Comparison of ENCODE assay signal across 11 mouse cellular contexts in genomic region chr4:57772851-57773510, GRCm38 (mm10). TPM values are rescaled to one million over a fixed set of nuclear protein-coding genes. Genes with fewer than 3 reads are reported as not detected.
A peak's percentile ranks its signal among the peaks of the same experiment; 100 is the strongest.
DNase-seq lines count a peak whose midpoint lies in the region; ATAC-seq and TF ChIP-seq lines count a peak whose summit lies in the region.
"Had no signal": no experiment of that assay in that cellular context is flagged by ENCODE, and none has a peak within 500 bp of the region (broad histone marks: within the 10 kb centered on the region; RNA-seq: fewer than 3 reads in every experiment).

No protein-coding gene starts in this region.

- dilution Hi-C loops in CH12.LX (cut with MboI; ENCODE audit: extremely low pct_ligation_motif_present, extremely low pct_unique_long_range_greater_than_20kb, low sequenced_read_pairs) = no loop called here

- TF ChIP-seq POLR2A in CH12.LX (IDR thresholded peaks at IDR 0.05; ENCODE audit: low read depth, low read length) (no peak), ES-Bruce4 (IDR thresholded peaks at IDR 0.05; ENCODE audit: insufficient read depth, low read length) (no peak)

- TF ChIP-seq EP300 in CH12.LX (IDR thresholded peaks at IDR 0.05; ENCODE audit: low read length) (no peak), ES-Bruce4 (IDR thresholded peaks at IDR 0.05; ENCODE audit: insufficient read depth, low read depth, low read length) (no peak)

- in situ Hi-C loops in CH12.LX (cut with MboI; ENCODE audit: low pct_ligation_motif_present, low pct_unique_long_range_greater_than_20kb, low sequenced_read_pairs) = no loop called here

- H3K9ac ChIP-seq in CH12.LX (ENCODE audit: insufficient read depth, low read depth) = no peak overlapping the region
- H3K9ac ChIP-seq in ES-Bruce4 (ENCODE audit: low read depth, poor library complexity, severe bottlenecking) = peak overlapping the region; percentile 68
- peak overlapping the region; percentile 40; the same call in 1 of the 2 replicates for H3K9ac ChIP-seq in heart, embryonic 12.5 days
- H3K9ac ChIP-seq in liver, embryonic 11.5 days (ENCODE audit: low read depth, low read length) = no peak overlapping the region
- H3K9ac ChIP-seq in forebrain, embryonic 14.5 days (ENCODE audit: low read length) = no peak overlapping the region

- H3K36me3 ChIP-seq in CH12.LX (replicated peaks in 1 of 2; ENCODE audit: control insufficient read depth in 1 of 2, insufficient read depth in 1 of 2, low read length in 1 of 2) = no peaks in the 10 kb centered on the region
- H3K36me3 ChIP-seq in ES-Bruce4 (ENCODE audit: control insufficient read depth, insufficient read depth, low read length, poor library complexity, severe bottlenecking) = no peaks in the 10 kb centered on the region
- H3K36me3 ChIP-seq in heart, embryonic 12.5 days = no peaks in the 10 kb centered on the region
- no peaks in the 10 kb centered on the region for H3K36me3 ChIP-seq in liver, embryonic 11.5 days (ENCODE audit: control insufficient read depth, insufficient read depth, low read length)
- no peaks in the 10 kb centered on the region for H3K36me3 ChIP-seq in forebrain, embryonic 14.5 days (ENCODE audit: control insufficient read depth, insufficient read depth, low read length)

- WGBS in heart, embryonic 12.5 days = 5% methylated on average over 11 of the region's 11 CpGs
- 20% methylated on average over 11 of the region's 11 CpGs for WGBS in liver, embryonic 11.5 days
- WGBS in forebrain, embryonic 14.5 days = 64% methylated on average over 11 of the region's 11 CpGs

- no peak for TF ChIP-seq CTCF in CH12.LX (conservative IDR thresholded peaks at IDR 0.05 in 1 of 2, IDR thresholded peaks at IDR 0.05 in 1 of 2; ENCODE audit: low read depth in 2 of 2, low read length in 2 of 2)
- no peak for TF ChIP-seq CTCF in ES-Bruce4 (IDR thresholded peaks at IDR 0.05; ENCODE audit: low read depth, low read length)

- no peak for TF ChIP-seq RAD21 in CH12.LX (IDR thresholded peaks at IDR 0.05; ENCODE audit: low read depth, low read length)

- H3K4me1 ChIP-seq in CH12.LX (ENCODE audit: control insufficient read depth in 1 of 2, insufficient read depth in 2 of 2) = peaks cover 6 to 13% of the 10 kb centered on the region in 2 experiments; a peak in 3 of 4 replicates
- H3K4me1 ChIP-seq in ES-Bruce4 (ENCODE audit: control insufficient read depth, insufficient read depth, low read length) = peaks cover 11% of the 10 kb centered on the region
- H3K4me1 ChIP-seq in heart, embryonic 12.5 days (replicated peaks) = peaks cover 50% of the 10 kb centered on the region
- H3K4me1 ChIP-seq in liver, embryonic 11.5 days (replicated peaks; ENCODE audit: control insufficient read depth, insufficient read depth, low read length) = no peaks in the 10 kb centered on the region
- H3K4me1 ChIP-seq in forebrain, embryonic 14.5 days (ENCODE audit: control insufficient read depth, insufficient read depth, low read length) = no peaks in the 10 kb centered on the region

- no peak overlapping the region for H3K27ac ChIP-seq in CH12.LX (ENCODE audit: insufficient read depth, low read depth)
- peak overlapping the region; percentile 25; the same call in 1 of the 2 replicates for H3K27ac ChIP-seq in ES-Bruce4 (ENCODE audit: insufficient read depth, low read length)
- H3K27ac ChIP-seq in heart, embryonic 12.5 days (ENCODE audit: poor library complexity, severe bottlenecking) = peak overlapping the region; percentile 75
- H3K27ac ChIP-seq in liver, embryonic 11.5 days (ENCODE audit: low read depth, low read length) = no peak overlapping the region
- no peak overlapping the region for H3K27ac ChIP-seq in forebrain, embryonic 14.5 days (ENCODE audit: low read depth, low read length)

- no peaks in the 10 kb centered on the region for H3K9me3 ChIP-seq in CH12.LX (replicated peaks; ENCODE audit: low read length)
- no peaks in the 10 kb centered on the region for H3K9me3 ChIP-seq in ES-Bruce4 (replicated peaks; ENCODE audit: control insufficient read depth, insufficient read depth, low read length, poor library complexity, severe bottlenecking)
- no peaks in the 10 kb centered on the region for H3K9me3 ChIP-seq in heart, embryonic 12.5 days (replicated peaks)
- no peaks in the 10 kb centered on the region for H3K9me3 ChIP-seq in liver, embryonic 11.5 days (ENCODE audit: control insufficient read depth, low read length)
- H3K9me3 ChIP-seq in forebrain, embryonic 14.5 days (replicated peaks; ENCODE audit: control insufficient read depth, low read length) = no peaks in the 10 kb centered on the region

- ATAC-seq in heart, embryonic 12.5 days (ENCODE audit: insufficient number of reproducible peaks, low FRiP score) = peak; percentile 25; the same call in 1 of the 2 replicates
- ATAC-seq in liver, embryonic 11.5 days (replicated peaks; ENCODE audit: low FRiP score) = peak; percentile 29
- no peak for ATAC-seq in forebrain, embryonic 14.5 days
- ATAC-seq: activated CD4-positive, CD25-positive, alpha-beta regulatory T cell, adult 4 months; midbrain, embryonic 16.5 days had no signal

- H3K27me3 ChIP-seq in CH12.LX (replicated peaks) (no peaks in the 10 kb centered on the region), ES-Bruce4 (ENCODE audit: control insufficient read depth, insufficient read depth, low read length, poor library complexity, severe bottlenecking) (no peaks in the 10 kb centered on the region)
- H3K27me3 ChIP-seq in heart, embryonic 12.5 days (replicated peaks) = no peaks in the 10 kb centered on the region
- H3K27me3 ChIP-seq in liver, embryonic 11.5 days (replicated peaks; ENCODE audit: control insufficient read depth, insufficient read depth, low read length) = no peaks in the 10 kb centered on the region
- H3K27me3 ChIP-seq in forebrain, embryonic 14.5 days (replicated peaks; ENCODE audit: control insufficient read depth, insufficient read depth, low read length) = no peaks in the 10 kb centered on the region

- H3K79me2 ChIP-seq in CH12.LX (replicated peaks; ENCODE audit: control insufficient read depth, extremely low read depth, insufficient read depth, poor library complexity, severe bottlenecking) = no peaks in the 10 kb centered on the region

- no peak overlapping the region for H3K4me3 ChIP-seq in CH12.LX (replicated peaks in 1 of 3; ENCODE audit: low read depth in 2 of 3, low read length in 2 of 3, poor library complexity in 1 of 3)
- no peak overlapping the region for H3K4me3 ChIP-seq in ES-Bruce4 (ENCODE audit: low read depth, low read length)
- H3K4me3 ChIP-seq in heart, embryonic 12.5 days = no peak overlapping the region
- no peak overlapping the region for H3K4me3 ChIP-seq in liver, embryonic 11.5 days (ENCODE audit: low read depth, low read length)
- no peak overlapping the region for H3K4me3 ChIP-seq in forebrain, embryonic 14.5 days (ENCODE audit: low read depth, low read length)

- H3K4me2 ChIP-seq in CH12.LX (ENCODE audit: insufficient read depth, low read depth, poor library complexity, severe bottlenecking) = no peak overlapping the region
- H3K4me2 ChIP-seq in heart, embryonic 12.5 days = peak overlapping the region; percentile 22; the same call in 1 of the 2 replicates
- no peak overlapping the region for H3K4me2 ChIP-seq in liver, embryonic 11.5 days
- H3K4me2 ChIP-seq in forebrain, embryonic 14.5 days (ENCODE audit: low read length) = no peak overlapping the region

- peak; percentile 31 for DNase-seq in CH12.LX (ENCODE audit: extremely low read depth)
- DNase-seq in liver, embryonic 11.5 days (ENCODE audit: low spot score) = no peak
- no peak for DNase-seq in forebrain, embryonic 14.5 days (ENCODE audit: low spot score)
- DNase-seq in thymus, postnatal 4 days = no peak
- DNase-seq in gastrocnemius, adult 18-20 months (ENCODE audit: low spot score) = no peak
- DNase-seq: left cerebral cortex, postnatal 4 days; right cerebral cortex, postnatal 14 days had no signal

TF ChIP-seq in CH12.LX, 34 proteins besides CTCF, POLR2A, EP300 and RAD21:
- TF ChIP-seq MEF2A (IDR thresholded peaks at IDR 0.05; ENCODE audit: borderline replicate concordance, low read depth, low read length) (no peak), SMC3 (IDR thresholded peaks at IDR 0.05; ENCODE audit: low read depth, low read length) (no peak), TBP (conservative IDR thresholded peaks at IDR 0.05; ENCODE audit: low read depth, low read length) (no peak), JUN (IDR thresholded peaks at IDR 0.05; ENCODE audit: insufficient read depth, low read depth, low read length) (no peak), KAT2A (IDR thresholded peaks at IDR 0.05; ENCODE audit: insufficient replicate concordance, low read length) (no peak), MAFK (IDR thresholded peaks at IDR 0.05; ENCODE audit: insufficient replicate concordance, low read length) (no peak), ETS1 (conservative IDR thresholded peaks at IDR 0.05; ENCODE audit: low read depth, low read length) (no peak), USF1 (IDR thresholded peaks at IDR 0.05; ENCODE audit: low read depth, low read length) (no peak), HCFC1 (IDR thresholded peaks at IDR 0.05; ENCODE audit: low read depth, low read length) (no peak), POLR2AphosphoS2 (IDR thresholded peaks at IDR 0.05; ENCODE audit: low read depth, low read length) (no peak)

RNA-seq across cellular contexts. Expression of gene Akap2, which starts 55.5 kb away (rescaled TPM):
- total RNA-seq in CH12.LX (2012; rRNA removed) (0.17 and 0.25 TPM in 2 replicates), CH12.LX (2014; rRNA removed) (0.04 TPM in 1 of 2 replicates, not detected in the other)
- polyA plus RNA-seq in CH12.LX (2012; ENCODE audit: insufficient read length, low read depth) (0.40 TPM in 1 of 2 replicates, not detected in the other), ES-Bruce4 (2011; ENCODE audit: insufficient read depth, insufficient read length, low read depth, missing spikeins) (91.4 and 96.5 TPM in 2 replicates)
- polyA plus RNA-seq in heart, embryonic 12.5 days (2016; fragmentation: Nextera tagmentation; extraction: Ambion mirVana) = 50.1 and 50.3 TPM in 2 replicates
- polyA plus RNA-seq in liver, embryonic 11.5 days (2014; fragmentation: Nextera tagmentation; extraction: Ambion mirVana) = 4.8 and 5.6 TPM in 2 replicates
- polyA plus RNA-seq in forebrain, embryonic 14.5 days (2014; fragmentation: Nextera tagmentation; extraction: Ambion mirVana) = 5.0 and 5.7 TPM in 2 replicates
- total RNA-seq in gastrocnemius, adult 18-20 months (2021) = 10 to 100 TPM; 28.7 to 41.5 TPM

Comparison
In these comparisons a context has a peak if more than half of its experiments do, and no peak if none do; other contexts are left out.
1. H3K27ac ChIP-seq: peak in ES-Bruce4 (single experiment) and heart, embryonic 12.5 days (single experiment); none in CH12.LX (single experiment), liver, embryonic 11.5 days (single experiment) and forebrain, embryonic 14.5 days (single experiment).
2. H3K9ac ChIP-seq: peak in ES-Bruce4 (single experiment) and heart, embryonic 12.5 days (single experiment); none in CH12.LX (single experiment), liver, embryonic 11.5 days (single experiment) and forebrain, embryonic 14.5 days (single experiment).